Mouse (Mus musculus) cerebellum, postnatal 4 days (tissue): Measurements from ENCODE around the gene Lmod3.
"Not testable (repeated sequence)": the region's sequence is repeated elsewhere in the genome, so short reads cannot be mapped to it uniquely, and the experiment has no call there.

Experiments used
- DNase-seq, 2 experiments: peaks; one replicate each; pipeline ENCODE4 v3.0.0; 2022; ENCODE audit warnings: low spot score in 2 of 2, mixed read lengths in 1 of 2

Lmod3 gene

GRCm38 (mm10) chr6:97276366-97276765 lies 23.8 kb upstream of the Lmod3 start:
- DNase-seq, result no peak

DNA sequence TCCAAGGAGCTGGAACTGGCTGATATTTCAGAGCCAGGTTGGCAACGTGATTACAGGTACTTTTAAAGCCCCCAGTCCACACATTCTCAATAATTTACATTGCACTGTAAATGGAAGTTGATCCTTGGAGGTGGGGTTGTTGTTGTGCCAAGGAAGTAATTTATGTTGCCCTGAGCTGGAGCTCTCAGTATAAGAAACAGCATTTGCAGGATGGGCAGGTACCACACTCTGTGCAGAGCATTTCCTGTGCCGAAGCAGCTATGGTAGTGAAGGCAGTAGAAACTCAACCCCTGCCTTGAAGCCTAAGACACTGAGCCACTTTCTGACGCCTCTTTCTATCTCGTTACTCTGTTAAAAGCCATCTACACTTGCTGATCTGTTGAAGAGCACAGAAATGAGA lies 23.2 kb upstream of the Lmod3 start:
- no peak for DNase-seq

DNA sequence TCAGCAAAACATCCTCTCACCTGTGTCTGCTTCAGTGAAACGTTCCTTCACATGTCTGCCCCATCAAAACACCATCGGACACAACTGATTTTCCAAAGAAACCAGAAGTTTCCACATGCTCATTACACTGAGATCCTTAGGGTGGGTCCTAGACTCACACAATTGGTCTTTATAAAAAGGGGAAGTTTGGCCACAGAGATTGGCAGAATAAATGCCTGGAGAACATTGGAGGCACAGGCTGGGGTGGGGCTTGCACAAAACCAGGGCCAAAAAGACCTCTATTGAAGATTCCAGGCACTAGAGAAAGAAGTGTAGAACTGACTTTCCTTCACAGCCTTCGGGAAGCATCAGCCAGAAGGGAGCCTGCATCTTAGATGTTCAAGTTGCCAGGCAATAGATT lies 21.2 kb upstream of the Lmod3 start:
- DNase-seq, result no peak

DNA sequence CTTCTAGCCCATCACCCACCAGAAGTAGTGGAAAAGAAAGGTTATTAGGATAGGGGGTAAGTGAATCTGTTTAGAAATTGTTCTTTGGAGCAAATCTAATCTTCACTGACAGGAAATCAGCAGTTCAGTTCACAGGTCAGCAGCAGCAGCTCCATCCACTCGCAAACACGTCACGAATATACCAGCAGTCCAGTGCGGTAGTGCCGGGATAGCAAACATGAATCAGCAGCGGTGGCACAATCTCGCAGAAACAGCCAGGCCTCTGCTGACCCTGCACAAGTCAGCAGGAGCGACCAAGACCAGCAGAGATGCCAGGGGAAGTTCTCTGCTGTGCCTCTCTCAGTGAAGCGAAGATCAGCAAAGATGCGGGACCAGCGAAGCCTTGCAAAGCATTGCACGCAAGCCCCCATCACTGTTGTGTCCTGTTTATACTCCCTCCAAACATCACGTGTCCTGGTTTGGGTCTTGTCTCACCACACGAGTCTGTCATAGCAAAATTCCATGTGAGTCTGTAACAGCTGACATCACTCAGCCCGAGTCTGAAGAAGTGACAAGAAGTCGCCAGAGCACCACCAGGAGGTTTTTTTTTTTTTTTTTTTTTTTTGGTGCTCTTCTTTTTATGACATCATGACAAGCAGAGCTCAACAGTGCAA lies 20.6 kb upstream of the Lmod3 start:
- DNase-seq, result no peak

DNA sequence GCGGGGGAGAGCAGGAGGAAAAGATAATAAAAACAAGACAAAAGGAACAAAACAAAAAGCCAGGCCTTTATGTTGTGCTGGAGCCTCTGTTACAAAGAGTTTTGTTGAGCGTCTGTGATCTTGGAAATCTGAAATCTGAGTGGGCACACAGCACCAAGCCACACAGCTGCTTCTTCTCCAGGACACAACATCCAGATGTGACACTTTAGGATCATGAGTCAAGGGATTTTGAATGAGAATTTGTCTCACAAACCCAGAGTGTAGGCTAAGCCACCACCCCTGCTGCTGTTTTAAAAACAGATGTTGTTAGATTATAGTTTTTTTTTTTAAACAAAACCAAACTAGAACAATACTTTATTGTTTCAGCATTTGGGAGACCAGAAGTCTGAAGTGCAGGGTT lies 19.8 kb upstream of the Lmod3 start:
- DNase-seq, result no peak

DNA sequence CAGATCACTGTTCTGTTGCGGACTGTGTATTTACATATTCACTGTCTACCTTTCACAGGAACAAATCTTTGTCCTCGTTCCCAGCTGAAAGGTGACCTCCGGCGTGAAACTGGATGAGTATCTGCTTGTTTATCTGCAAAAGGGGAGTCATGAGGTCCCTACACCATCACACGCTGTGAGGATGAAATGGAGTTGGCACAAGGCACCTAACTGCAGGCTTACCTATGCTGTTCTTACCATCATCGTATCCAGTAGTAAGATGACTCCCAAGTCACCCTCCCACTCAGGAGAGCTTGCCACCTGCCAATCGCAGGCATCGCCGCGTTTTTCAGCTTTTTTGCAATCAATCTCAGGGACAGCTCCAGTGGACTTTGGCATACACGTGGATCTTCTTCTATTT lies 17.0 kb upstream of the Lmod3 start:
- DNase-seq, result no peak

DNA sequence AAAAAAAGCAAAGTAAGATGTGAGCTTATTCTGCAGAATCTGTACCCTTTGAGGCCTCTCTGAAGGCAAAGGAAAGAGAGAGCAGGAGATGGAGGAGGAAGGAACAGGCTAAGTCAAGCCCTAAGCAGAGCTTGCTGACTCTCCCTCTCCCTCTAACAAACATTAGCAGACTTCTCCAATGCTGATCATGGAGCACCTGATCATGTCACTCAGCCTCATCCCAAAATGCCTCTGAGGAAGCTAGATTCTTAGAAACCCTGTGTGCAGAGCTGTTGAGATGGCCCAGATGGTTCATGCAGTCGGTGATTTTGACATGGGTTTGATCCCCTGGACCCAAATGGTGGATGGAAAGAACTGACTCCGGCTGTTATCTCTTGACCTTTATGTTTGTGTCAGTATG lies 14.6 kb upstream of the Lmod3 start:
- DNase-seq, result no peak

DNA sequence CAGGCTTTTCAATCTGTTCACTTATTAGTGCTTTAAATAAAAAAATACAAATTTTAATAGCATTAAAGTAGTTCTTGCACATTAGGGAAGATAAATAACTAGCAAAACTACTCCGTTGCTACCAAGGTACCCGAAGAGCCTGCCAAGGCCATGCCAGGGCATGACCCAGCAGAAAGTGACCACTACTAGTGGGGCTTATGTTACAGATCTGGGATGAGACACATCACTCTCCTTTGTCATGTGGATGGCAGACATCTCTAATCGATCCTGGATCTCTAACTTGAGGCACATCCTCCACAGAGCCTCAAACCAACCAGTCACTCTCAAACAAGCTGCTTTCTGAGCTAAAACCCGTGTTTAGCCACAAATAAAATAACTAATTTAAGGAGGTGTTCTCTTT lies 14.1 kb upstream of the Lmod3 start:
- DNase-seq, result no peak

DNA sequence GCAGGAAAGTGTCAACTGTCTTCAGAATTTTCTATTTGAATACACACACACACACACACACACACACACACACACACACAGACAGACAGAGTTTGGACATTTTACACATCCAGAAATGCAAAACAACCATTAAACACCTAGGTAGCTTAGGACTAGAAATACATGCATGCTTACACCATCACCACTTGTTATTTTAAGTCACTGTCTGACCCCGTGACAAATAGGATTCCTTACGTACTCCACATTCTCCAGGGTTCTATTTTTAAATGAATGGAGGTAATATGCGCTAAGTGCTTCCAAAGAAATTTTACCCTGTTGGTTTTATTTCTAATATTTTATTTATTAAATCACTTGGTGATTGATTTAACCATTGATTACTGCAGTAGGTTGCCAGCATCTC lies 13.1 kb upstream of the Lmod3 start:
- no peak for DNase-seq

- no peak for DNase-seq
Observed at GRCm38 (mm10) chr6:97265240-97265639, 12.7 kb upstream of the Lmod3 start.

GRCm38 (mm10) chr6:97263750-97264149 lies 11.2 kb upstream of the Lmod3 start:
- DNase-seq, result not testable (repeated sequence)

- DNase-seq, result no peak
Observed at GRCm38 (mm10) chr6:97262229-97262628, 9.7 kb upstream of the Lmod3 start.

DNA sequence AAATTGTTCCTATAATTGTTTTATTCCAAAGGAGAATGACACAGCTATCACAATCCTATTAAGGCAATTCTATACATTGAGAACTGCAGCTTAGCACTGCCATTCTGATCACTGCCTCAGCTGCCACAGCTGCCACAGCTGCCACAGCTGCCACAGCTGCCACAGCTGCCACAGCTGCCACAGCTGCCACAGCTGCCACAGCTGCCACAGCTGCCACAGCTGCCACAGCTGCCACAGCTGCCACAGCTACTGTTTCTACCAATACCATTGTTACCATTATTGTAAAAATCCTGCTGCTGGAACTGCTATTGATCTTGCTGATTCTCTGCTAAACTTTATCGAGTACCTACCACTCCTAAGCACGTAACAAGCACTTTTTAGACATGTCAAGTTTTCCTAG lies 7.4 kb upstream of the Lmod3 start:
- DNase-seq, result not testable (repeated sequence)

DNA sequence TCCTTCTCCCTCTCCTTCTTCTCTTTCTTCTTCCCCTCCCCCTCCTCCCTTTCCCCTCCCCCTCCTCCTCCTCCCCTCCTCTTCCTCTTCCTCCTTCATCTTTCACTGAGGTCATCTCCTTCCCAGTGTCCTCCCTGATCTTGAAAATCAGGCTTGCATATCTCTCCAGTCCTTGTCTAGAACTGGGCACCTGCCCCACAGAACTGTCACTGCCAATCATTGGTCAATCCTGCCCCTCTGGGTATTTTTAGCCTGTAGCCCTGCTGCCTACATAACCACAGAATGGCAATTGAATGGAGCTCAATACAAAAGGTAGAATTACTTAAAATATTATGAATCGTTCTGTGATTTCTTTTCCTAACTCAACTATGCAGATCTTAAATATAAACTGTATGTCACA lies 5.9 kb upstream of the Lmod3 start:
- DNase-seq, result no peak

- no peak for DNase-seq
Observed at GRCm38 (mm10) chr6:97252086-97252485, 473 bp downstream of the Lmod3 start.

- peak in 1 of 2 experiments; percentile 35 for DNase-seq
Observed at GRCm38 (mm10) chr6:97250966-97251365, 1.6 kb downstream of the Lmod3 start.

GRCm38 (mm10) chr6:97245200-97245599 lies 7.4 kb downstream of the Lmod3 start:
- no peak for DNase-seq

GRCm38 (mm10) chr6:97242522-97242921 lies 10.0 kb downstream of the Lmod3 start:
- DNase-seq, result no peak

GRCm38 (mm10) chr6:97240092-97240491 lies 12.5 kb downstream of the Lmod3 start:
- DNase-seq, result no peak

GRCm38 (mm10) chr6:97239360-97239759 lies 13.2 kb downstream of the Lmod3 start:
- no peak for DNase-seq

GRCm38 (mm10) chr6:97236088-97236487 lies 16.5 kb downstream of the Lmod3 start:
- DNase-seq, result no peak

DNA sequence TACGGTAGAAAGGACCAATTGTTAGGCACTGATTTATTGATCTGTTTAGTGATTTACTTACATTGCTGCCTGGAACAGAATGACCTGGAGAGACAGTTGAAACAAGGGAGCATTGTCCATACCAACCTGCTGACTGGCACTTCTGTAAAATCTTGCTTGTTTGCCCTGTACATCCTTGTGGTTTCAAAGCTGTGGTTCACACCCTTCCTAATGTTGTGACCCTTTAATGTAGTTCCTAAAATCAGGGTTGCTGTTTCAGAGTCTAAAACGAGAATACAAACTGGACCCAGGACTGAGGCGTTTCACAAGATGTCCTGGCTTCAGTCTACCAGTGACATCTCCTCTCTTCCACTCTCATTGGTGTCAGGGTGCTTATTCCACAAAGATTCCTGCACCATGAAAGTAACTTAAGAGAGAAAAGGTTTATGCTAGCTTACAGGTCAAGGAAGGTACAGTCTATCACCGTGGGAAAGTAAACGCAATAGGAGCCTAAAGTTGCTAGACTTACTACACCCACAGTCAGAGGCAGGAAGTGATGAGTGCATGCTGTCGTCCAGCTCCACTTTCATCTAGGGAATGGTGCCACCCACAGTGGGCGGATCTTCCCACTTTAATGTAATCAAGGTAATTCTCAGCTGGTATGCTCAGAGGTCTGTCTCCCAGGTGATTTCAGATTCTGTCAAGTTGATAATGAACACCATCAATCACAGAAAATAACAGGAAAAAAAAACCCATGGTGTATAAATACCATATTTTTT lies 17.5 kb downstream of the Lmod3 start:
- DNase-seq, result no peak

DNA sequence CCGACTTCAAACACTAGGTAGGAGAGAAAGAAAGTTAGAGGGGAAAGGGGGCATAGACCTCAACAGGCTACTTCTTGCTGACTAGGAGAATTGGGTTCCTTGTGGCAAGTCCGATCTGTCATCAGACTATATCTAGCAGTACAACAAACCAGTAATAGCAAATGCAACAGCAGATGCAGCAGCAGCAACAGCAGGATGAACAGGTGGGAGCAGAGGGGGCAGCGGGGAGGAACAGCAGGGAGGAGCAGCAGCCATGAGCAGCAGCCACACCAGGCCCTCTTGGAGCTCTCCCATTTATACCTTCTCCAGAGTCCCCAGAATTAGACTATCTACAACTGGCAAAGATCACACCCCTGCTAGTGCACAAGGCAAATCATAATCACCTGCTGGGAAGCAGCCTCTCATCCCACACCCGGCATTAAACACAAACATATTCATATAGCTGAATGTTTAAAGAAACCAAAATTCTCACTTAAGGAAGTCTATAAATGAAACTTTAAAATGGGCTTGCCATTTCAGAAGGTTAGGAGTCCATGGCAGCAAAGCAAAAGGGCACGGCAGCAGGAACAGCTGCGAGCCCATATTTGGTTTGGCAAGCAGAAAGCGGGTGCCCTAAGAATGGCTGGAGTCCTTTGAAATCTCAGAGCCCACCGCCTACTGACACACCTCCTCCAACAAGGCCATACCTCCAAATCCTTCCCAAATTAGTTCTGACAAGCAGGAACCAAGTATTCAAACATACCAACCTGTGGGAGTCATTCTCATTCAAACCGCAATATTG lies 25.3 kb downstream of the Lmod3 start:
- DNase-seq, result no peak
